Mouse (Mus musculus) heart, adult 2 months (tissue): ENCODE measurements around the gene Socs5.

Source experiments
- CTCF ChIP-seq: fragments of 200-600 bp; IDR thresholded peaks from 2 replicates; pipeline ENCODE4 v1.8.1; 2022; ENCODE audit warnings: antibody characterized with exemption, mild to moderate bottlenecking, moderate library complexity
- EP300 ChIP-seq: fragments of 200-500 bp; IDR thresholded peaks from 2 replicates; pipeline ENCODE4 v1.6.1; 2011; ENCODE audit warnings: low read depth, low read length, control low read depth; ENCODE audit not compliant: insufficient read depth
- POLR2A ChIP-seq: fragments of 200-500 bp; IDR thresholded peaks from 2 replicates; pipeline ENCODE4 v1.6.1; 2011; ENCODE audit warnings: mild to moderate bottlenecking, low read depth, low read length, control low read depth; ENCODE audit not compliant: insufficient read depth

- TF ChIP-seq POLR2A (no peak), EP300 (0 out of 2 replicates have a peak, but pooled peaks have one; percentile 75), CTCF (no peak)
Measured at GRCm38 (mm10) chr17:87062639-87063038, 44.8 kb upstream of the Socs5 start.
